Mouse (Mus musculus): ENCODE data around the gene Sos2.
A peak's percentile ranks its signal among the peaks of the same experiment; 100 is the strongest.
"Not testable (repeated sequence)": the region's sequence is repeated elsewhere in the genome, so short reads cannot be mapped to it uniquely, and the experiment has no call there.

Sos2 gene

GRCm38 (mm10) chr12:69568266-69568665 lies 113.4 kb downstream of the Sos2 start:
- no peak for DNase-seq

DNA sequence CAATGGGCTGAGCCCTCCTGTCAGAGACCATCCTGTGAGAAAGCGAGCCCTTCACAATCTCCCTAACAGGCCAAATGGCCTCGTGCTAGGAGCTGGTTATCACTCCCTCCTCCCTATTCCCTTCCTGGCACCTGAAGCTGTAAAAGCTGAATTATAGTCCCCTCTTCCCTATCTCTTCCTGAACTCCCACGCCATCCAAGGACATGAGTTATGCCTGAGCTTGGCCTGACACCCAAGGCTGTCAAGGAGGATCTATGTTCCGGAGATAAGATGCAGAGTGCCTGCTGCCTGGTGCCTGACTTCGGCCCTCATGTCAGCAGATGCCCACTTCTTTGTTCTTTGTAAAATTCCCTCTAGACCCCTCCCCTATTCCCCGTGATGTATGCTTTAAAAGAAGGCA lies 120.6 kb downstream of the Sos2 start:
- not testable (repeated sequence) for DNase-seq

DNA sequence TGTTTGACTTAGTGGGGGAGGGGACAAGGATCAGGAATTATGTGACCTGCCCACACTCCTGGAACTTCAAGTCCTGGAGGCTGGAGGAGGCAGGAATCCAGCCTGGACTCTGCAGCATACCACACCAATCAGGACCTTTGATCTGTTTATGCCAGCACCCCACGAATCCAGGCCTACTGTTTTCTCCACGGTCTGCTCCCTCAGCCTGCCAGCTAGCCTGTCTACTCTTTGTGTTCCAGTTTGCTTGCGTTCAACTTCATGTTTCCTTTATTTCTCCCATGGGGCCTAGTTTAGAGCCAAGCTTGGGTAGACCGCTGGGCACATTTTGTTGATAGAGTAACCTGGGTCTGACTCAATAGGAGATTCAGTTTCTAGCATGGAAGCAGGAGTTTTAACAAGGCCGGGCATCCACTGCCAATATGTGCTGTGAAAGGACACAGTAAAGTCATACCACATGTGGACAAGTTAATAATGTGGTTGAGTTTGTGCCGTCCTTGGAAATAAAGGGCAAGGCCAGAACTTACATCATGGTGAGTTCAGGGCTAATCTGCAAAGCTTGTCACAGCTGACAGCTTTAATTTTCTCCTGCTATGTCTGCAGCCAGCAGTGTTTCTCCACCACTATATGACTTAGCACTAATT lies 125.3 kb downstream of the Sos2 start:
- DNase-seq = peak in 1 of 2 experiments; percentile 14

GRCm38 (mm10) chr12:69545456-69546178 lies 136.0 kb downstream of the Sos2 start:
- no peak for DNase-seq

DNA sequence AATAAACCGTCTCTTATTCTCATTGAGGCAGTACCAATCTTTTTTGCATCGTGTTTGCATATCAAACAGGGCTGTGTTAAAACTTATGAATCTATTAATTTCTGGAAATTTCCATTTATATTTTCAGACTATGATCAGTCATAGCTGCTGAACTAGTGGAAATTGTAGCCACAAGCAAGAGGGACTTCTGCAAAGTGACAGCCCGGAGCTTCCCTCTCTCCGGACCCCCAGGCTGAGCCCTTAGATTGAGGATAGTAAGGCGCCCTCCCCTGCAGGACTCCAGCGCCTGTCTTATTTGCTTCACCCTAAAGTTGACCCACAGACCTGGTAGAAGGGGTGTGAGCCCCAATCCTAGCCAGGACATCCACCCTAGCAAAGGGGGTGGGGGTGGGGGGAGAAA lies 136.7 kb downstream of the Sos2 start:
- no peak for DNase-seq

GRCm38 (mm10) chr12:69544562-69544961 lies 137.1 kb downstream of the Sos2 start:
- DNase-seq = no peak

DNA sequence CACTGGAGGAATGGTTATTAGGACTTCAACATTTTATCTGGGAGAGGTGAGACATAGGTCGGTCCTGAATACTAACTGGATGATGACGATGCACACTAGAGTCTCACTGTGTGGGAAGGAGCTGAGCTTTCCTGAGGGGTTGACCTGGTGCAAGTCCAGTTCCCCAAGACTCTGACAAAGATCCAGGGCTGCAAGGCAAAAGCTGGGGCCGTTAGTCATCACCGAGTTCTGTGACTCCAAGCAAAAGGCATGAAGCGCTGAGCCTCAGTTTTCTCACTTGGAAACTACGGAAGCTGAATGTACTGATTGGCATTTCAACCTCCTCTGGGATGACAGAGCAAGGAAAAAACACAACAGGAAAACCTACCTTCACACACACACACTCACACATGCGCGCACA lies 139.3 kb downstream of the Sos2 start:
- no peak for DNase-seq

DNA sequence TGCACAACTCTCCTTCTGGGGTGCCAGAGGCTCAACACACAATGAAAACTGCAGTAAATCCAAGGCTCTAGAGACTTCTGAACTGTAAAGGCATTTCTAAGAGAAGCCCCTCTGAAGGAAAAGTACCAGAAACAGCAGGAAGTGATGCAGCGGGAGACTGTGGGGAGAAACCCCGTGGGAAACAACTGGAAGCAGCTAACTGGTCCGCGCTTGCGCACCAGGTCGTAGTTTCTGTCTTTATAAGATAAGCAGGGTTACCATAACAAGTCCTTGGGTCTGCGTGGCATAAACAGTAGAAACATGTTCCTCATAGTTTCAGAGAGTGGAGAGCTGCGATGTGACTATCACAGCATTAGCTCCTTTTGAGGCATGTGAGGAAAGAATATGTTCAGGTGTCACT lies 140.0 kb downstream of the Sos2 start:
- peak; percentile 37 to 46 for DNase-seq

DNA sequence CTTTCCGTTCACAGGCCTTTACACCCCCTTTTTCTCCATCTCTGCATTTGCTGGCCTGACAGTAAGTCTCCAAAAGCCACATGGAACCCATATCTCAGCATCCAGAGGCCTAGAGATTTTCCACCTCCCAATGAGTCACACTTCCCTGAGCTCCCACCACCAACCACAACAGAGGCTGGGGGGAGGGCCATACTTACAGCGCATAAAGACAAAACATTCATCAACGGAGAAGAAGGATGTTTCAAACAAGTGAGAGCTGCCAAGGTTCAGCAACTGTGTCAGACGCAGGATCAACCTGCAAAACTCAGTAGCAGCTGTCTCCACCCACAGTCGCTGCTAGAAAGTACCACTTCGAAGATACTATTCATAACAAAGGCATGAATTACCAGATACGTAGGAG lies 142.3 kb downstream of the Sos2 start:
- DNase-seq = peak; percentile 39 to 44

- peak; percentile 60 to 61 for DNase-seq
Measured at GRCm38 (mm10) chr12:69538362-69538950, 143.2 kb downstream of the Sos2 start.

DNA sequence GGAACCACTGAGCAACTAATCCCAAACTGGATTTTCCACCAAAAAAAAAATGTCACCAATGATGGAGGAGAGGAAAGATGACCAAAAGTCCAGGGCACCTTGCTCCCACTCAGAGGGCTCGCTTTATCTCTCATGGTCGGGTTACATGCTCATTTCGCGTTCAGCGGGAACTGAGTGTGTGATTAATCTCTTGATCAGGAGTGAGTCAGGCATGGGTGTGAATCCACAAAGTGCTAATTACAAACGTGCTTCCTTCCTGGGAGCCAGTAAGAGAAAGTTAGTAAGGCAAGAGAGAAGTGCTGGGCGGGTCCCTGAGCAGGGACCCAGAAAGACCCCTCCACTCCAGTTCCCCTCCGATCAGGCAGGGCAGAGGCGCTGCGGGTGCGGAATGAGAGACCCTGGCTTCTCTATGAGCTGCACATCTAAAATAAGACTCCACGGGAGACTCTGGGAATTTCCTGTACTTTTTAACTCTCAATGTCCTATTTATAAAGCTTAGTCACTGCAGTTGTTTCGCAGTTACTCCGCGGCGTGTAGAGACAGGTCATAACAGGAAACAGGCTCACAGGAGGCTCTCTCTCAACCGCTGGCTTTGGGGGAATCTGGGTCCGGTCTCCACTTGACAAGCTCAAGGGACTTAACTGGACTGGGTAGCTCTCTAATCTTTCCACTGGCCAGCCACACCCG lies 143.8 kb downstream of the Sos2 start:
- peak; percentile 67 to 68 for DNase-seq

GRCm38 (mm10) chr12:69537243-69537674 lies 144.4 kb downstream of the Sos2 start:
- DNase-seq = peak in 1 of 2 experiments; percentile 14

GRCm38 (mm10) chr12:69536616-69537242 lies 144.9 kb downstream of the Sos2 start:
- no peak for DNase-seq

Data from B cell, adult 2 months (primary cell).